ENCODE assay signal across 21 mouse cellular contexts in genomic region chr3:110979301-110979700, GRCm38 (mm10).
DNase-seq lines count a peak whose midpoint lies in the region; ATAC-seq and TF ChIP-seq lines count a peak whose summit lies in the region.
"Had no signal": no experiment of that assay in that cellular context is flagged by ENCODE, and none has a peak within 500 bp of the region (broad histone marks: within the 10 kb centered on the region; RNA-seq: fewer than 3 reads in every experiment).

No protein-coding gene starts in this region.

- DNase-seq in kidney, adult 9 months, result peak; percentile 1
- DNase-seq in kidney, adult 18-20 months, result no peak
- no peak for DNase-seq in right cerebral cortex, postnatal 4 days
- DNase-seq: adrenal gland, adult 2 months; adrenal gland, adult 8-10 months; adrenal gland, postnatal 10 days; adrenal gland, postnatal 14 days; adrenal gland, postnatal 25 days; adrenal gland, postnatal 36 days; B cell, adult 2 months; cerebellum, adult 11 months; cerebellum, adult 11-12 months; cerebellum, adult 18-20 months had no signal

- H3K4me3 ChIP-seq in intestine, embryonic 15.5 days (replicated peaks), result no peak overlapping the region
- no peak overlapping the region for H3K4me3 ChIP-seq in intestine, postnatal 0 days (ENCODE audit: low read depth, low read length)
- H3K4me3 ChIP-seq in intestine, embryonic 16.5 days (ENCODE audit: low read length), result no peak overlapping the region

- no peaks in the 10 kb centered on the region for H3K36me3 ChIP-seq in intestine, embryonic 15.5 days
- H3K36me3 ChIP-seq in intestine, postnatal 0 days (ENCODE audit: control insufficient read depth, insufficient read depth), result no peaks in the 10 kb centered on the region
- no peaks in the 10 kb centered on the region for H3K36me3 ChIP-seq in intestine, embryonic 16.5 days (ENCODE audit: control insufficient read depth, insufficient read depth, low read length)
- H3K36me3 ChIP-seq: G1E had no signal

- H3K27ac ChIP-seq in intestine, embryonic 15.5 days, result no peak overlapping the region
- H3K27ac ChIP-seq in intestine, postnatal 0 days (ENCODE audit: low read depth, low read length), result no peak overlapping the region
- no peak overlapping the region for H3K27ac ChIP-seq in intestine, embryonic 16.5 days (ENCODE audit: low read length)

- TF ChIP-seq CTCF in intestine, postnatal 0 days (IDR thresholded peaks at IDR 0.05; ENCODE audit: low read depth), result no peak

- no peaks in the 10 kb centered on the region for H3K27me3 ChIP-seq in intestine, embryonic 15.5 days (replicated peaks)
- H3K27me3 ChIP-seq in intestine, postnatal 0 days (replicated peaks; ENCODE audit: control insufficient read depth, insufficient read depth, low read length), result no peaks in the 10 kb centered on the region
- no peaks in the 10 kb centered on the region for H3K27me3 ChIP-seq in intestine, embryonic 16.5 days (replicated peaks; ENCODE audit: control insufficient read depth, insufficient read depth, low read length)
- H3K27me3 ChIP-seq: CH12.LX, Patski had no signal

- ATAC-seq in intestine, embryonic 15.5 days, result peak; percentile 53
- no peak for ATAC-seq in intestine, postnatal 0 days
- ATAC-seq in intestine, embryonic 16.5 days, result peak; percentile 87
- ATAC-seq: activated CD4-positive, CD25-positive, alpha-beta regulatory T cell, adult 4 months; CD4-positive, CD25-positive, alpha-beta regulatory T cell, adult 4 months; Patski had no signal

- H3K9me3 ChIP-seq in intestine, embryonic 15.5 days, result no peaks in the 10 kb centered on the region
- H3K9me3 ChIP-seq in intestine, postnatal 0 days (ENCODE audit: control insufficient read depth), result no peaks in the 10 kb centered on the region
- no peaks in the 10 kb centered on the region for H3K9me3 ChIP-seq in intestine, embryonic 16.5 days (ENCODE audit: control insufficient read depth, low read length)

- no peaks in the 10 kb centered on the region for H3K4me1 ChIP-seq in intestine, embryonic 15.5 days (replicated peaks)
- no peaks in the 10 kb centered on the region for H3K4me1 ChIP-seq in intestine, postnatal 0 days (replicated peaks; ENCODE audit: control insufficient read depth, insufficient read depth, low read length)
- no peaks in the 10 kb centered on the region for H3K4me1 ChIP-seq in intestine, embryonic 16.5 days (ENCODE audit: control insufficient read depth, insufficient read depth, low read length)

- no peak overlapping the region for H3K4me2 ChIP-seq in intestine, embryonic 15.5 days (replicated peaks)
- H3K4me2 ChIP-seq in intestine, postnatal 0 days (replicated peaks; ENCODE audit: low read depth), result no peak overlapping the region
- no peak overlapping the region for H3K4me2 ChIP-seq in intestine, embryonic 16.5 days (ENCODE audit: low read depth, low read length)

- 49% methylated on average over 1 of the region's 1 CpGs for WGBS in intestine, embryonic 15.5 days
- WGBS in intestine, postnatal 0 days, result 17% methylated on average over 1 of the region's 1 CpGs
- 58% methylated on average over 1 of the region's 1 CpGs for WGBS in intestine, embryonic 16.5 days

- H3K9ac ChIP-seq in intestine, embryonic 15.5 days, result no peak overlapping the region
- no peak overlapping the region for H3K9ac ChIP-seq in intestine, postnatal 0 days (ENCODE audit: low read depth, low read length)
- no peak overlapping the region for H3K9ac ChIP-seq in intestine, embryonic 16.5 days (ENCODE audit: low read depth, low read length)
